ENCODE assay signal across 9 mouse cellular contexts in the genomic region with DNA sequence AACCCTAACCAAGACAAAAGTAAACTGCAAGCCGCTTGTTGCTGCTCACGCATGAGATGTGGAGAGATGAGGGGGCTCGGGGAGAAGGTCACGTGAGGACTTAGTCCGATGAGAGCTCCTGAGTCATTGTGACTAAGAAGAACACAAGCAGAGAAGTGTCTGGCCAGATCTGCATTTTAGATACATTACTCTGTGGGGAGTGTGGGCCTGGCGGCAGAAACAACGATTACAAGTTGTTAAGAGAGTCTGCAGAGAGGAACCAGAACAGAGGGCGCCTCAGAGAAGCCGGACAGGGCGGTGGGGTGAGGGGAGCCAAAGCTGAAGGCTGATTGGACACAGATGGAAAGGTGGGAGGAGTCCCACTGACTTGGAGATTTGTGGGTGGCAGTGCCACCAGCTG. TPM values are rescaled to one million over a fixed set of nuclear protein-coding genes. Genes with fewer than 3 reads are reported as not detected.
A peak's percentile ranks its signal among the peaks of the same experiment; 100 is the strongest.
DNase-seq lines count a peak whose midpoint lies in the region; ATAC-seq lines count a peak whose summit lies in the region.
"Had no signal": no experiment of that assay in that cellular context is flagged by ENCODE, and none has a peak within 500 bp of the region (broad histone marks: within the 10 kb centered on the region; RNA-seq: fewer than 3 reads in every experiment).

No protein-coding gene starts in this region.

- no peak; the same call in 1 of the 2 replicates for ATAC-seq in forebrain, embryonic 12.5 days (ENCODE audit: low FRiP score)
- no peak for ATAC-seq in forebrain, embryonic 16.5 days
- no peak for ATAC-seq in midbrain, embryonic 11.5 days (ENCODE audit: low FRiP score)
- no peak for ATAC-seq in midbrain, embryonic 14.5 days (ENCODE audit: low FRiP score, low TSS enrichment)
- no peak for ATAC-seq in embryonic facial prominence, embryonic 13.5 days (ENCODE audit: insufficient number of reproducible peaks, insufficient read depth, low FRiP score, low TSS enrichment, low read depth)

- no peaks in the 10 kb centered on the region for H3K9me3 ChIP-seq in forebrain, embryonic 12.5 days
- no peaks in the 10 kb centered on the region for H3K9me3 ChIP-seq in forebrain, embryonic 16.5 days (ENCODE audit: control insufficient read depth, low read length)
- H3K9me3 ChIP-seq in midbrain, embryonic 11.5 days (ENCODE audit: control insufficient read depth, low read length), result no peaks in the 10 kb centered on the region
- no peaks in the 10 kb centered on the region for H3K9me3 ChIP-seq in midbrain, embryonic 14.5 days (ENCODE audit: control insufficient read depth, low read length)
- H3K9me3 ChIP-seq in embryonic facial prominence, embryonic 13.5 days, result no peaks in the 10 kb centered on the region
- H3K9me3 ChIP-seq: embryonic facial prominence, embryonic 12.5 days had no signal

- H3K27ac ChIP-seq in forebrain, embryonic 12.5 days, result no peak overlapping the region
- no peak overlapping the region for H3K27ac ChIP-seq in forebrain, embryonic 16.5 days (ENCODE audit: low read length)
- H3K27ac ChIP-seq in midbrain, embryonic 11.5 days (ENCODE audit: low read depth, low read length), result no peak overlapping the region
- no peak overlapping the region for H3K27ac ChIP-seq in midbrain, embryonic 14.5 days (replicated peaks; ENCODE audit: low read depth, low read length)
- H3K27ac ChIP-seq in embryonic facial prominence, embryonic 13.5 days, result no peak overlapping the region
- H3K27ac ChIP-seq: embryonic facial prominence, embryonic 12.5 days had no signal

- DNase-seq in midbrain, embryonic 11.5 days (ENCODE audit: low spot score, missing footprints), result peak; percentile 79
- DNase-seq in midbrain, embryonic 14.5 days, result no peak
- DNase-seq in testis, postnatal 10 days (ENCODE audit: low spot score), result peak; percentile 57
- no peak for DNase-seq in cerebellum, adult 9-11 months
- no peak for DNase-seq in ovary, postnatal 14 days (ENCODE audit: low spot score)

- peaks cover 24% of the 10 kb centered on the region for H3K4me1 ChIP-seq in forebrain, embryonic 12.5 days
- H3K4me1 ChIP-seq in forebrain, embryonic 16.5 days (replicated peaks; ENCODE audit: control insufficient read depth, insufficient read depth, low read length), result peaks cover 14% of the 10 kb centered on the region
- H3K4me1 ChIP-seq in midbrain, embryonic 11.5 days (ENCODE audit: control insufficient read depth, insufficient read depth, low read length), result no peaks in the 10 kb centered on the region
- H3K4me1 ChIP-seq in midbrain, embryonic 14.5 days (ENCODE audit: control insufficient read depth, insufficient read depth, low read length), result peaks cover 11% of the 10 kb centered on the region
- H3K4me1 ChIP-seq in embryonic facial prominence, embryonic 13.5 days, result peaks cover 15% of the 10 kb centered on the region; the same call in 1 of the 2 replicates

- H3K4me3 ChIP-seq in forebrain, embryonic 12.5 days (replicated peaks), result no peak overlapping the region
- H3K4me3 ChIP-seq in forebrain, embryonic 16.5 days (replicated peaks; ENCODE audit: low read length), result no peak overlapping the region
- H3K4me3 ChIP-seq in midbrain, embryonic 11.5 days (ENCODE audit: low read depth, low read length), result no peak overlapping the region
- no peak overlapping the region for H3K4me3 ChIP-seq in midbrain, embryonic 14.5 days (replicated peaks; ENCODE audit: low read depth, low read length)
- peak overlapping the region; percentile 14; the same call in 1 of the 2 replicates for H3K4me3 ChIP-seq in embryonic facial prominence, embryonic 13.5 days
- H3K4me3 ChIP-seq: embryonic facial prominence, embryonic 12.5 days had no signal

- no peak overlapping the region for H3K9ac ChIP-seq in forebrain, embryonic 12.5 days
- no peak overlapping the region for H3K9ac ChIP-seq in forebrain, embryonic 16.5 days (replicated peaks; ENCODE audit: low read depth, low read length)
- no peak overlapping the region for H3K9ac ChIP-seq in midbrain, embryonic 11.5 days (ENCODE audit: low read length)
- H3K9ac ChIP-seq in midbrain, embryonic 14.5 days (replicated peaks; ENCODE audit: low read length), result no peak overlapping the region
- H3K9ac ChIP-seq in embryonic facial prominence, embryonic 13.5 days, result no peak overlapping the region
- H3K9ac ChIP-seq: embryonic facial prominence, embryonic 12.5 days had no signal

- peak overlapping the region; percentile 24; the same call in 1 of the 2 replicates for H3K4me2 ChIP-seq in forebrain, embryonic 12.5 days
- H3K4me2 ChIP-seq in forebrain, embryonic 16.5 days (ENCODE audit: low read length), result no peak overlapping the region
- peak overlapping the region; percentile 1; the same call in 1 of the 2 replicates for H3K4me2 ChIP-seq in midbrain, embryonic 11.5 days
- no peak overlapping the region for H3K4me2 ChIP-seq in midbrain, embryonic 14.5 days (ENCODE audit: low read length)
- peak overlapping the region; percentile 27; the same call in 1 of the 2 replicates for H3K4me2 ChIP-seq in embryonic facial prominence, embryonic 13.5 days
- H3K4me2 ChIP-seq: embryonic facial prominence, embryonic 12.5 days had no signal

- H3K36me3 ChIP-seq in forebrain, embryonic 12.5 days (replicated peaks), result no peaks in the 10 kb centered on the region
- no peaks in the 10 kb centered on the region for H3K36me3 ChIP-seq in forebrain, embryonic 16.5 days (ENCODE audit: control insufficient read depth, insufficient read depth)
- H3K36me3 ChIP-seq in midbrain, embryonic 11.5 days (ENCODE audit: control insufficient read depth, insufficient read depth, low read length), result no peaks in the 10 kb centered on the region
- no peaks in the 10 kb centered on the region for H3K36me3 ChIP-seq in midbrain, embryonic 14.5 days (ENCODE audit: control insufficient read depth, insufficient read depth, low read length)
- H3K36me3 ChIP-seq in embryonic facial prominence, embryonic 13.5 days, result no peaks in the 10 kb centered on the region
- H3K36me3 ChIP-seq: embryonic facial prominence, embryonic 12.5 days had no signal

- H3K27me3 ChIP-seq in forebrain, embryonic 12.5 days, result peaks cover 19% of the 10 kb centered on the region
- H3K27me3 ChIP-seq in forebrain, embryonic 16.5 days (replicated peaks; ENCODE audit: control insufficient read depth, insufficient read depth, low read length), result no peaks in the 10 kb centered on the region
- no peaks in the 10 kb centered on the region for H3K27me3 ChIP-seq in midbrain, embryonic 11.5 days (ENCODE audit: control insufficient read depth, insufficient read depth, low read length)
- no peaks in the 10 kb centered on the region for H3K27me3 ChIP-seq in midbrain, embryonic 14.5 days (ENCODE audit: control insufficient read depth, insufficient read depth, low read length)
- H3K27me3 ChIP-seq in embryonic facial prominence, embryonic 13.5 days, result no peaks in the 10 kb centered on the region
- H3K27me3 ChIP-seq: embryonic facial prominence, embryonic 12.5 days had no signal

- 32% methylated on average over 10 of the region's 10 CpGs for WGBS in forebrain, embryonic 12.5 days
- WGBS in forebrain, embryonic 16.5 days, result 32% methylated on average over 10 of the region's 10 CpGs
- 25% methylated on average over 10 of the region's 10 CpGs for WGBS in midbrain, embryonic 11.5 days
- 31% methylated on average over 10 of the region's 10 CpGs for WGBS in midbrain, embryonic 14.5 days
- 39% methylated on average over 10 of the region's 10 CpGs for WGBS in embryonic facial prominence, embryonic 13.5 days

RNA-seq across cellular contexts. Expression of a gene that starts 2.7 kb away (rescaled TPM):
- polyA plus RNA-seq in forebrain, embryonic 12.5 days (2016; fragmentation: Nextera tagmentation; extraction: Ambion mirVana), result 1.2 and 1.4 TPM in 2 replicates
- polyA plus RNA-seq in forebrain, embryonic 16.5 days (2015; fragmentation: Nextera tagmentation; extraction: Ambion mirVana), result 1.0 and 1.4 TPM in 2 replicates
- polyA plus RNA-seq in midbrain, embryonic 11.5 days (2014; fragmentation: Nextera tagmentation; extraction: Ambion mirVana), result 2.1 and 3.2 TPM in 2 replicates
- 0.94 and 1.9 TPM in 2 replicates for polyA plus RNA-seq in midbrain, embryonic 14.5 days (2014; fragmentation: Nextera tagmentation; extraction: Ambion mirVana)
- 1.6 and 2.0 TPM in 2 replicates for polyA plus RNA-seq in embryonic facial prominence, embryonic 13.5 days (2015; fragmentation: Nextera tagmentation; extraction: Ambion mirVana)

RNA-seq across cellular contexts. Expression of a gene that starts 56.5 kb away (rescaled TPM):
- polyA plus RNA-seq in forebrain, embryonic 12.5 days (2016; fragmentation: Nextera tagmentation; extraction: Ambion mirVana), result not detected in 2 replicates
- polyA plus RNA-seq in forebrain, embryonic 16.5 days (2015; fragmentation: Nextera tagmentation; extraction: Ambion mirVana), result not detected in 2 replicates
- not detected in 2 replicates for polyA plus RNA-seq in midbrain, embryonic 11.5 days (2014; fragmentation: Nextera tagmentation; extraction: Ambion mirVana)
- not detected in 2 replicates for polyA plus RNA-seq in midbrain, embryonic 14.5 days (2014; fragmentation: Nextera tagmentation; extraction: Ambion mirVana)
- polyA plus RNA-seq in embryonic facial prominence, embryonic 13.5 days (2015; fragmentation: Nextera tagmentation; extraction: Ambion mirVana), result not detected in 2 replicates
- polyA plus RNA-seq: embryonic facial prominence, embryonic 12.5 days had no signal

Comparison
In these comparisons a context has a peak if more than half of its experiments do, and no peak if none do; other contexts are left out.
1. H3K4me2 ChIP-seq: peak in forebrain, embryonic 12.5 days (single experiment), midbrain, embryonic 11.5 days (single experiment) and embryonic facial prominence, embryonic 13.5 days (single experiment); none in forebrain, embryonic 16.5 days (single experiment) and midbrain, embryonic 14.5 days (single experiment).
2. DNase-seq: peak in midbrain, embryonic 11.5 days (single experiment) and testis, postnatal 10 days (single experiment); none in midbrain, embryonic 14.5 days (single experiment), cerebellum, adult 9-11 months (single experiment) and ovary, postnatal 14 days (single experiment).